Mouse (Mus musculus) T-helper 1 cell (primary cell): Measurements from ENCODE around the gene Otud7a.

Experiments used
- in situ Hi-C: fragments of 300-600 bp; cut with MboI, MseI; formaldehyde crosslinking; loops from one replicate; pipeline ENCODE4 v1.15.1; 2025; ENCODE audit warnings: high pct_unique_total_duplicates

Otud7a gene

DNA sequence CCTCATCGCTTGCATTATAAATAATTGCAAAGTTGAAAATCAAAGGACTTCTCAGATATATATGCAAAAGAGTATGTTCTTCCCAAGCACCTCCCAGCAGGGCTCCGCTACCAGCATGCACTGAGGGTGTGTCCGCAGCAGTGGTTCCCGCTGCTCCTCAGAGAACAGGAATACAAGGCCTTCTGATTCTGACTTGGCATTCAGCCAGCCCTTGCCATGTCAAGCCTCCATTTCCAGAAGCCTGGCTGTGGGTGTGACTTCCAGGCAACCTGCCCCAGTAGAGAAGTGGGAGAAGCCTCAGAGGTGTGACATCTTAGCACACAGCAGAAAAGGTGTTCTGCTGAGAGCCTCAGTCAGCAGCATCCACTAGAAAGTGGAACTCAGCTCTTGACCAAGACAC is 253.4 kb downstream of the Otud7a start:
- in situ Hi-C loops = loop anchor here (25.0 kb wide), 2 partner anchors 1261 to 1739 kb away; no protein-coding TSS in a partner anchor

DNA sequence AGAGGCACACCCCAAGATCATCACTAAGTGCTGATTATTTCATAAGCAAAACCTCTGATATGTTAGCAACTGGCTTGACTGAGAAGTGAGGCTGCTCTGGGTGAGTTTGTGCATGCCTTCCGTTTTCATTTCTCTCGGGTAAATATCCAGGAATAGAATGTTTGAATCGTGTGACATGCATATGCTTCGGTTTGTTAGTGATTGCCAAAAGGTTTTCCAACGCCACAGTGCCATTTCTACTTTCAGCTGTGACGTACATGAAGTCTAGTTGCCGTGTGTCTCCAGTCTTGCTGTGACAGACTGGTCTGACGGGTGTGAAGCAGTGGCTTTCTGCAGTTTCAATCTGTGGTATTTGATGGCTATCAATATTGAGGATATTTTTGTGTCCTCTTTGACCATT is 273.4 kb downstream of the Otud7a start:
- in situ Hi-C loops = no loop called here

DNA sequence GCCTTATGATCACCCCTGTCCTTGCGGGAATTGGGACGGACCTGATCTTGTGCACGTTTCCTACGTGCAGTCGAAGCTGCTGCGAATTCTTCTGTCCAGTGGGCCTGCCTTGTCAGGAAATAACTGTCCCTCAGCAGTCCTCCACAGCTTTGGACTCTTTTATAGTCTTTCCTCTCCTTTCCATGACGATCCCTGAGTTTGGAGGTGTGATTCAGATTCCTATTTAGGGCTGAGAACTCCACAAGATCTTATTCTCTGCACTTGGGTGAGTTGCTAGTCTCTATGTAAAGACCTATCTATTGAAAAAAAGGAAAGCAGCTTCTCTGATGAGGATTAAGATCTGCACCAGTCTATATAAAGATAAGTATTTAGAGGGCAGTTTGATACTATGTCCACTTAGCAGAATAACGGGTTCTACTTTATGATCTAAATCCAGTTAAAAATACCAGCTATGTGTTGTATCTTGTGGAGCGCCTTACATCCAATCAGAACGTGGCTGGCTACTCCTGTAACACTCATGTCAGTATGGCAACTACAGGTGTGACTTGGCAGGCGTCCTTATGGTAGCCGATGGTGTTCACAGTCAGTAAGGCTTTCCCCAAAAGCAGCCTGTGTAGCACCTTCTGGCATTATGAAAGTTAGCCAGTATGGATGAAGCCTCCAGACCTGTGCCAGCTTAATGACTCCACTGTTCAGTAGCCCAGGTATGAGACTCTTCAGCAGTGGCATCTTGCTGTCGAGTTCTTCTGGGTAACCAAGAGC is 274.8 kb downstream of the Otud7a start:
- in situ Hi-C loops = no loop called here

DNA sequence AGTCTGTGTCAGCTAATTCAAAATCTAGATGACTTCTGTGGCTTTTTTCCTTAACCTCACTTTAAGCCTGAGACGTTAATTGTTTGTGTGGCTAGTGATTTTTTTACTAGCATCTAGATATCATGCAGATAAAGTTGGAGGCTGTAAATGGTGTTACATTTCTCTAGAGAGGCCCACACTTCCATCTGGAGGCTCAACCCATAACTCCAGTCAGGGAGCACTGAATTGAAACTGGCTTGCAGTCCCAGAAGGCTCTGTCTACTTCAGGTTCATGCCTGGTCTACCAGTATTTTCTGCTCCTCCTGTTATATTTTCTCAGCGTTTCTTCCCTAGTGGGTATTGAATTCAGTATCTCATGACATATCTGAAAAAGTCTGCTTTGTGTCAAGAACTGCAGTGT is 276.1 kb downstream of the Otud7a start:
- in situ Hi-C loops = no loop called here

DNA sequence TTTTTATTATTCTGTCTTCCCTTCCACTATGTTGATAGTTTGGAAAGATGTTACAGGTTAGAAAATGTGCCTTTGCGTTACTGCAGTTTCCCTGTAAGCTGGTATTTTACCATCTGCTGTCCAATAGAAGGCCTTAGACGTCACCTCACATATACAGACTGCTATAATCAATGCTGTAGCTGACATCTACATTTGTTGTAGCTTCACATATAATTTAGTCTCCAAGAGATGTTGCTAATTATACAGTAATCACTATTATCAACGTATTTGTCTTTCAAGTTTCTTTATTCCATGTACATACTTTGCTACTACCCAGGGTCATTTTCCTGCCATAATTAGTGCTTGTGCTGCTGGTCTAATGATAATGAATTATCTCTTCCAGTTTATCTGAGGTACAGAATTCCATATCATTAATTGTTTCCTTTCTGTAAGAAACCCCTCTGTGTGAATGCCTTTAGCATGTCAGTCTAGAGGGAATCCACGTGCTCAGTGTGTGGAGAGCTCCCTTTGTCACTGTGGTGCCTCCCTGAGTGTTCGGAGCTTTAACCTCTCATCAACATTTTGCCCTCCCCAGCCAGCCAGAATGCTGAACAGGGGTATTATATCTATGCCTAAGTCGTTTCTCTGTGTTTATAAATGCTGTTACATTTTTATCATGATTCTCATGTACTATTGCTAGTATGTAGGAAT is 280.6 kb downstream of the Otud7a start:
- in situ Hi-C loops = no loop called here

DNA sequence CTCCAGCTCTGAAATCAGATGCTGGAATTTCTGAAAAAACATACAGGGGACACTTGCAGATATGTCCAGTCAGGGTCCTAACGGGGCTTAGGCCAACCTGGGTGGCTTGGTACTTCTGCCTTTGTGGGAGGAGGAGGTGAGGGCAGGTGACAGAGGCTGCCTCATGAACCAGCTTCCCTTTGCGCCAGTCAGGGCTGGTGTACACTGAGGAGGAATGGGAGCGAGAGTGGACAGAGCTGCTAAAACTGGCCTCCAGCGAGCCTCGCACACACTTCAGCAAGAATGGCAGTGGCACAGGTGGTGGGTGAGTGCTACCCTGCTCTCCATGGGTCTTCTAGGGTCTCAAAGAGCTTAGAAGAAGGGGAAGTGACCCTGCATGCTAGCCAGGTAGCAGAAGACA is 285.1 kb downstream of the Otud7a start:
- in situ Hi-C loops = loop anchor here (10.0 kb wide), 1 partner anchor 1015 kb away; no protein-coding TSS in a partner anchor

DNA sequence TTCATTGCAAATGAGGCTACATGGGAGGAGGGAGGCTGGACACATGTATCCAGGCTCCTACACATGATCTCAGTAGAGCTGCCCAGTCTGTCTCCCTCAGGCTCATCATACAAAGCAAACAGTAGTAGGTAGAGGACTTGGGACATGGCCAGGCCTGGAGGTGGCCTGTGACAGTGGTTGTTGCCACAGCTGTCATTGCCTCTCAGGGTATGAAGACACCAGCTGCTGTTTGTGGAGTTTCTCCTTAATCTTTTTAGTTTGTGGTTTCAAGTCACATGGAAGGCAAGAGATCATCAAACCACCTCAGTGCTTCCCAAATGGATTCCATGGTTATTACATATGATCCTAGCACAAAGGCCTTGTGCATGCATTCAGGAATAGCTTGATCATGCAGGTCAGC is 285.5 kb downstream of the Otud7a start:
- in situ Hi-C loops = loop anchor here (10.0 kb wide), 1 partner anchor 1015 kb away; no protein-coding TSS in a partner anchor

DNA sequence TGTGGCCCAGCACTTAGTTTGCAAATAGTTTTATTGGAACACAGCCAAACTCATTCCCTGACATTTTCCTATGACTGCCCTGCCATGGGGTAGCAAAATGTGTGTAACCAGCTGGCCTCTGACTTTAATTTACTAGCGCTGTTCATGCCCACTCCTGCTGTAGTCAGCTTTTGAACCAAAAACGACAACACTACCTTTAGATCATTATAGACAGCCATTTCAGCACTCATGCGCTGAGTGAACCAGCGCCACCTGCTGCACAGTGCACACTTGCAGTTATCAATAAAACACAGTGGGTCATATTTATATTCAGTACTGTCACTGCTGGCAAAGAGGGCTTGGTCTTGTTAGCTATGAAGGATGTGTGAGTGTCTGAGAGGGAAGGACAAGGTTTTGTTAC is 293.2 kb downstream of the Otud7a start:
- in situ Hi-C loops = loop anchor here (10.0 kb wide), 1 partner anchor 1007 kb away; no protein-coding TSS in a partner anchor

DNA sequence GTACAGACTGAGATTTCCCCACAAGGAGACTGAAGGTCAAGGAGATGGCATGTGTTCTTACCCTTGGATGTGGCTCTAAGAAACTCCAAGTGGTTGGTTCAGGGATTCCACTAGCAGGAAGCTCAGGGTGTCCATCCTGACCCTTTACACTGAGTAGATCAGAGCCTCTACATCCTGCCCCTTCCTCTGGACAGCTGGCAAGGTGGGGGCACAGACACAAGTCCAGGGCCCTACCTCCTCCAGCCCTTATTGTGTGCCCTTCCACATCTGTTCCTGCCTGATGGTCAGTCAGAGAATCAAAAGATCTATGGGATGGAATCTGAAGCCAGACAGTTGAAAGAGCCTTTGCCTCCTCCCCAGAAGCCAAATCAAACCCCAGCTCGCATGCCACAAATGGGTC is 293.6 kb downstream of the Otud7a start:
- in situ Hi-C loops = loop anchor here (10.0 kb wide), 1 partner anchor 1007 kb away; no protein-coding TSS in a partner anchor

DNA sequence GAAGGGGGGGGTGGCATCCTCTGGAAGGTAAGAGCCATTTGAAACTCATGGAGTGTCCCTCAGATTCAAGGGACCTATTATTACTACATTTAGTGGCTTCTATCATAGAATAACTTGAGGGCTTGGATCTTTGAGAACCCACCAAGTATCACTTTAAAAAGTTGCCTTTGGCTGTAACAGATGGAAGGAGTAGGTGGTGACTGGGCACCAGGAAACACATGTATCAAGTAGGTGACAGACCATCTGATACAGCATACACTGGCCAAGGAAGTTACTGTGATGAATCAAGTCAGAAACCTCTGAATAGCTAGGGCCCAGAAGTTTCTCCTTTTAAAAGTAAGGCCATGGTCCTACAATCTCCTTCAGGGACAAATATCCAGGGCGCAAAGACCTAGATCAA is 298.6 kb downstream of the Otud7a start:
- in situ Hi-C loops = no loop called here

DNA sequence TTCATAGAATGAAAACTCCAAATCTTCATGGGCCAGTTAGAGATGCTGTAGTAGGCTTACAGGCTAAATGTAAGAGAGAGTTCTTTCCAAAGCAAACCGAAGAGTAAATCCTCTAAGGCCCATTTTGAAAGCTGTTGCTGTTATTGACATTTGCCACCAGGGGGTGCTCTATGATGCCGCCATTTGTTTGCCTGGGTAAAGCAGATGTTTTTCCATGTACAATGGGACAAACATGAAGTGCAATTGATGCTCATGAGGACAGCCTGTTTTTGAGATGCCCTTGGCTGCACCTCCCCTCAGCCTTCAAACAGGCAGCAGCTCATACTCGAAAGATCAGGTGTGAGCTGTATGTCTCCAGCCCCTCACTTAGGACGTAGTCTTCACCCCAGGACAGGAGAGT is 307.5 kb downstream of the Otud7a start:
- in situ Hi-C loops = loop anchor here (5.0 to 10.0 kb wide), 7 partner anchors 65 to 1123 kb away; partner anchors contain the start of genes E030018B13Rik, Mcee, Mphosph10 and Nsmce3

DNA sequence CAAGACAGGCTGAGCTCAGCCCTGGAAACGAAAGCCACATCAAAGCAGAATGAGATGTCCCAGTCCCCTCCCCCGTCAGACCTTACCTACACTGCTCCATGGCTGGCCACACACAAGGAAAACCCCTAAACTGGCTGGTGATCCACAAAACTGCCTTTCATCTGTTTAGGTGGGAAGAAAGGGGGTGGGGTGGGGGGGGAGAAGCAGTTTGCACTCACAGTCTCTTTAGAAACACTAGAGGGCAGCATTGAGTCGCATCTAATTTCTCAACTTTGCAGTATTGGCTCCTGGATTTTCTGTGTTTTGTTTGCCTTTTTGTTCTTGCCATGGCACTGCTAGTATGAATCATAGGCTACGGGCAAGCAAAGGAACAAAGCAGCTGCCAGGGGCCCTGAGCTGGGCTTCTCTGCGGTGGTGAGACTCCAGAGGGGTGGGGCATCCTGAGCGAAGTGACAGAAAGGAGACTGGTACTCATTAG is 308.8 kb downstream of the Otud7a start:
- in situ Hi-C loops = loop anchor here (5.0 to 10.0 kb wide), 7 partner anchors 64 to 1121 kb away; partner anchors contain the start of genes E030018B13Rik, Mcee, Mphosph10 and Nsmce3

DNA sequence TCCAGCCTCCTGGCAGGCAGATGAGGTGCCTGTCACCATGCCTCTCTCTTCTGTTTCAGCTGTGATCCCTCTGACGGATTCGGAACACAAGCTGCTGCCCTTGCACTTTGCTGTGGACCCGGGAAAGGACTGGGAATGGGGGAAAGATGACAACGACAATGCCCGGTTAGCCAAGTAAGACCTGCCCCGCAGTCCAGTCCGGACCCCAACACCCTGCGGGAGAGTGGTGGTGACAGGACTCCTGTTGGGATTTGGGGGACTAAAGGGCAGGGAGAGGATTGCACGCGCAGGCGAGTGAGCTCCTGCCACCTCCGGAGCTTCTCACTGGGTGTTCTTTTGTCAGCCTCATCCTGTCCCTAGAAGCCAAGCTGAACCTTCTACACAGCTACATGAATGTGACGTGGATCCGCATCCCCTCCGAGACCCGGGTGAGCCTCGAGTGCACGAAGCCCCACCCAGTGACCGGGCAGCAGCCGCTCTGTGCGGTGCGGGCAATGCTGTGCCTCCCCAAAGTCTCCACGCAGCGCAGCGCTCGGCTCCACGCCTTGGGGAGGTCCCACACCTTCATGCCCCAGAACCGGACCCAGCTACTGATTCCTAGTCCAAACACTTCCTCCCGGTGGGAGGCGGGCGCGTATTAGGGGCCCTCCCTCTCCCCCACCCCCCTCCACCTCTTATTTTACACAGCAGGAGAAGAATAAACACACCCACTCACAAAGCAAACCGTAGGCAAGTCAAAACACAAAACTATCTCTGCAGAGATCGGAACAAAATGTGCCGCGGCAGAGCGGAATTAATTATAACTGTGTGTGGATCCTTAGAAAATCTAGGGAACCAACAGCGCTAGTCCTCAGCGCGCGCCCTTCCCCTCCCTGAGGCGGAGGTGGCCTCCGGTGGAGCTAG is 310.3 kb downstream of the Otud7a start:
- in situ Hi-C loops = loop anchor here (5.0 to 10.0 kb wide), 8 partner anchors 62 to 1120 kb away; partner anchors contain the start of genes E030018B13Rik, Mcee, Mphosph10 and Nsmce3

DNA sequence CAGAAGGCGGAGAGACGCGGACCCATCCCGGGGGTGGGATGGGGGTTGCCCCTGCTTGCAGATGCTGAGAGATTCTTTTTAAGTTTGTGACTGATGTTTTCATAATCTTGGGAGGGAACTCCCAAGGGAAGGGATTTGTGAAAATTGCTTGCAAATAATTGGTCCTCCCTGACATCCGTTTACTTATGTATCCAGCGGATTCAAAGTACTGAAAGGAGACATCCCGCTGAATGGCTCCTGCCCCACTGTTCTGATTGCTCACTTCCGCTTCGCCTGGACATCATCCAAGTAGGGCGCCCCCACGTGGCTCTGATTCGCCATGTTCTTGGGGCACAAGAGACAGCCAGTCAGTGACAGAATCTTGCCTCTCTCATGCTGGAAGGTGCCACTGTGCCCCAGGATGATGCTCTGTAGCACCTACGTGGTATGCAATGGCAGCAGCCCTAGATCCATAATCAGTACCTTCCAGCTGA is 311.0 kb downstream of the Otud7a start:
- in situ Hi-C loops = loop anchor here (5.0 to 10.0 kb wide), 6 partner anchors 99 to 1119 kb away; partner anchors contain the start of genes E030018B13Rik, Mcee, Mphosph10 and Nsmce3

DNA sequence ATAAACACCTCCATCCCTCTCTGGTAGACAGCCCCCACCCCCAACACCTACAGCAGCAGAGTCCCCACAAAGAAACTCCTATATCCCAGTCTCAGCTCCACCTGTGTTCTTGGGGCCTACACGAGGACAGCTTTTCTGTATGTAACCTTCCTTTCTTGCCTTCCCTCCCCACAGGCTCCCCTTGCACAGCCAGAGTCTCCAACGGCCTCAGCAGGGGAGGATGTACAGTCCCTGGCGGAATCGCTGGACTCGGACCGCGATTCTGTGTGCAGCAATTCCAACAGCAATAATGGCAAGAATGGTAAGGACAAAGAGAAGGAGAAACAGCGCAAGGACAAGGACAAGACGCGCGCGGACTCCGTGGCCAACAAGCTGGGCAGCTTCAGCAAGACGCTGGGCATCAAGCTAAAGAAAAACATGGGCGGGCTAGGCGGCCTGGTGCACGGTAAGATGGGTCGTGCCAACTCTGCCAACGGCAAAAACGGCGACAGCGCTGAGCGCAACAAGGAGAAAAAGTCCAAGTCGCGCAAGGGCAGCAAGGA is 312.7 kb downstream of the Otud7a start:
- in situ Hi-C loops = loop anchor here (5.0 to 10.0 kb wide), 6 partner anchors 98 to 1118 kb away; partner anchors contain the start of genes E030018B13Rik, Mcee, Mphosph10 and Nsmce3

DNA sequence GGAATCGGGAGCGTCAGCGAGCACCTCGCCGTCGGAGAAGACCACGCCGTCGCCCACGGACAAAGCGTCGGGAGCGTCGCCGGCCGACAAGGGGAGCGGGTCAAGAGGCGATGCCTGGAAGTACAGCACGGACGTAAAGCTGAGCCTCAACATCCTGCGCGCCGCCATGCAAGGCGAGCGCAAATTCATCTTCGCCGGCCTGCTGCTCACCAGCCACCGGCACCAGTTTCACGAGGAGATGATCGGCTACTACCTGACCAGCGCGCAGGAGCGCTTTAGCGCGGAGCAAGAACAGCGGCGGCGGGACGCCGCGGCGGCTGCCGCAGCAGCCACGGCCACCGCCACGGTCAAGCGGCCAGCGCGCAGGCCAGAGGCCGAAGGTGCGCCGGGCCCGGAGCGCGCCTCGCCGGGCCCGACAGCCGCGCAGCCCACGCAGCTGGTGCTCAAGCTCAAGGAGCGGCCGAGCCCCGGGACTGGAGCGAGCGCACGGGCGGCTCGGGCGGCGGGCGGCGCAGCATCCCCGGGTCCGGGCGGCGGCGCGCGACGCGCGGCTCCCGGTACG is 313.2 kb downstream of the Otud7a start:
- in situ Hi-C loops = loop anchor here (5.0 to 10.0 kb wide), 6 partner anchors 97 to 1117 kb away; partner anchors contain the start of genes E030018B13Rik, Mcee, Mphosph10 and Nsmce3

DNA sequence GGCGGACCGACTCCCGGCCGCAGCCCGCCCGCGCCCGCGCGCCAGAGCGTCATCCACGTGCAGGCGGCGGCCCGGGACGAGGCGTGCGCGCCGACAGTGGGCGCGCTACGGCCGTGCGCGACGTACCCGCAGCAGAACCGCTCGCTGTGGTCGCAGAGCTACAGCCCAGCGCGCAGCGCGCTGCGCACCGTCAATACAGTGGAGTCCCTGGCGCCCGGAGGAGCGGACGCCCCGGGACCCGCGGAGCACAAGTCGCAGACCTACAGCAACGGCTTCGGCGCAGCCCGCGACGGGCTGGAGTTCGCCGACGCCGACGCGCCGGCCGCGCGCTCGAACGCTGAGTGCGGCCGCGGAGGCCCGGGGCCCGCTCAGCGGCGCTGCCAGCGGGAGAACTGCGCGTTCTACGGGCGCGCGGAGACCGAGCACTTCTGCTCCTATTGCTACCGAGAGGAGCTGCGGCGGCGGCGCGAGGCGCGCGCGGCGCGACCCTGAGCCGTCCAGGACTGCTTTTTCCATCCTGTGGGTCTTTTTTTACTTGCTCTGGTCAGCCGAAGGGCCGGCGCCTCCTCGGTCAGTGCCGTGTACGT is 313.8 kb downstream of the Otud7a start:
- in situ Hi-C loops = loop anchor here (5.0 to 10.0 kb wide), 6 partner anchors 96 to 1116 kb away; partner anchors contain the start of genes E030018B13Rik, Mcee, Mphosph10 and Nsmce3

DNA sequence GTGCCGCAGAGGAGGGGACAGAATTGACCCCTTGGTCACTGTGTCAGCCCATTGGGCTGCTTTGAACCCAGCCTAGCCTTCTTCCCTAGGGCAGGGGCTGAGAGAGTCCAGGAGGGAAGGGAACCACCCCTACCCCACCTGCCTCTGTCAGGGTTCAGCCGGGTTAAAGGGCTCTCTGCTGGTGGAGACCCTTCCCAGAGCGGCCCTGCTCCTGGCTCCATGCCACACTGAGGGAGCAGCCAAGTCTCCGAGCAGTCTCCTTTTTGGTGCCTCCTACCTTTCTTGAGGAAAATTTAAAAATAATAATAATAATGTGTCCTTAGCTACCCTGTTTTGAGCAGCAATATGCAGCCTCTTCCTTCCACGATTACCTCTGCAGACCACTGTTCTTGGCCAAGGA is 315.1 kb downstream of the Otud7a start:
- in situ Hi-C loops = loop anchor here (5.0 to 10.0 kb wide), 6 partner anchors 95 to 1115 kb away; partner anchors contain the start of genes E030018B13Rik, Mcee, Mphosph10 and Nsmce3

DNA sequence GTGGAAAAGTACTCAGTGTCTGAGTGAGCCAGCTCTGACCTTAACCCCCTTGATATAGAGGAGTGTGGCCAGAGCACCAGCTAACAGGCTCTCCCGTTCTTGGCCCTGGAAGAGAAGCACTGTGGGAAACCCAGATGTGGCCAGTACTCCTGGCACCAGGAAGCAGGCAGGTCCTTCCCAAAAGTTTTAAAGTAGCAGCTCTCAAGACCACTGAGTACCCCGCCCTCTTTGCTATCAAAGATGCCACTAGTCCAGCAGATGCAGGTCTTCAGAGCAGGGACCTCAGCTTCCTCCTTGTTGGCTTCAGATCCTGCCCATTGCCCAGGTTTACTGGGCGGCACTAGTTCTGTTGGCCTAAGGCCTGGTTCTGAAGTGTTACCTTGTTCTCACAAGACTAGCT is 318.0 kb downstream of the Otud7a start:
- in situ Hi-C loops = no loop called here
